In the genomic region with DNA sequence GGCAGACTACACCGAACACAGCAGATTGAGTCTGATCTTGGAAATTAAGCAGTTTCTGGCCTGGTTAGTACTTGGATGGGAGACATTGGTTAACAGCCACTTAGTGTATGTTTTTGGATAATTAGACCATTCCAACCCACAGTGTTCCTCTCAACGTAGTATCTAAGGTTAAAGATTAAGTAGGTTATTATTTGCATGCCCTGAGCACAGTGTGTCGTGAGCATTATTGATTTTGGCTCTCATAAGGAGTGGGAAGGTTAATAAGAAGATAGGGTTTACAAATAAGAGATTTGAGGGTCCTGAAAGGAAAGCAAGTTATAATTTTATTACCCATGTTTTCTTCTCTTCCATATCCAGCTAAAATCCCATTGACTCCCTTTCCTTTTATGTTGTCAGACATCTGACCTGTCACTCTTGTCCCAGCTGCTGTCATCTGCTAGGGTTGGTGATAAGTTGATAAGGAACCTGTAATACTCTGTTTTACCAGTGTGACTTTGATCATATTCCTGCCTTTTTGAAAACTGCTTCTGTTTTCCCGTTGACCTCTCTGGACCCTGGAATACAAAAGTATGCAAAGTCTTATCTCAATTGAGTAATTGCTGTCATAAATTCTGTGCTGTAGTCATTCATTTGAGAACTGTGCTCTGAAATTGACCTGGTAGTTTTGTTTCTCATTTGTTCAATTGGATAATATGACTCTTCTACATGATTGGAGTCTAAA, we compare ENCODE assay signal across 28 mouse cellular contexts. TPM values are rescaled to one million over a fixed set of nuclear protein-coding genes. Genes with fewer than 3 reads are reported as not detected.
DNase-seq lines count a peak whose midpoint lies in the region; ATAC-seq and TF ChIP-seq lines count a peak whose summit lies in the region.
"Had no signal": no experiment of that assay in that cellular context is flagged by ENCODE, and none has a peak within 500 bp of the region (broad histone marks: within the 10 kb centered on the region; RNA-seq: fewer than 3 reads in every experiment).

No protein-coding gene starts in this region.

- TF ChIP-seq CTCF in kidney, postnatal 0 days (IDR thresholded peaks at IDR 0.05; ENCODE audit: low read depth) = no peak
- TF ChIP-seq CTCF in stomach, postnatal 0 days (IDR thresholded peaks at IDR 0.05; ENCODE audit: low read depth) = no peak

- ATAC-seq in kidney, postnatal 0 days (replicated peaks; ENCODE audit: low FRiP score, low read depth) = no peak
- 0 out of 2 replicates have a peak, but pooled peaks have one; percentile 27 for ATAC-seq in stomach, embryonic 15.5 days (ENCODE audit: insufficient read depth, low FRiP score, low read depth)
- ATAC-seq in stomach, postnatal 0 days (ENCODE audit: low FRiP score, low TSS enrichment) = no peak
- ATAC-seq in intestine, embryonic 16.5 days = peak; percentile 99
- ATAC-seq in stomach, embryonic 16.5 days (ENCODE audit: insufficient read depth, low FRiP score) = 0 out of 2 replicates have a peak, but pooled peaks have one; percentile 58
- ATAC-seq: CD4-positive, CD25-positive, alpha-beta regulatory T cell, adult 4 months; forebrain, embryonic 13.5 days; forebrain, embryonic 15.5 days; Patski had no signal

- DNase-seq in kidney, postnatal 0 days (ENCODE audit: low spot score) = peak; percentile 5
- DNase-seq in kidney, adult 8-10 months = no peak
- DNase-seq in stomach, postnatal 0 days (ENCODE audit: low spot score) = no peak
- DNase-seq in forebrain, embryonic 10.5 days (ENCODE audit: extremely low spot score, low spot score) = no peak
- no peak for DNase-seq in T-cell, adult 2 months (ENCODE audit: low spot score)
- DNase-seq: adrenal gland, adult 2 months; adrenal gland, postnatal 10 days; adrenal gland, postnatal 25 days; B cell, adult 2 months; cerebellum, adult 11 months; cerebellum, adult 18-20 months; cerebellum, adult 8-10 months; cerebellum, adult 9-11 months; cerebellum, postnatal 14 days; cerebellum, postnatal 36 days; embryo, embryonic 11 days had no signal

- H3K9me3 ChIP-seq in kidney, postnatal 0 days (replicated peaks; ENCODE audit: low read length) = no peaks in the 10 kb centered on the region
- no peaks in the 10 kb centered on the region for H3K9me3 ChIP-seq in stomach, embryonic 15.5 days
- H3K9me3 ChIP-seq in stomach, postnatal 0 days (ENCODE audit: control insufficient read depth, low read length) = no peaks in the 10 kb centered on the region
- no peaks in the 10 kb centered on the region for H3K9me3 ChIP-seq in intestine, embryonic 16.5 days (ENCODE audit: control insufficient read depth, low read length)
- H3K9me3 ChIP-seq in stomach, embryonic 16.5 days (replicated peaks; ENCODE audit: control insufficient read depth, low read length) = no peaks in the 10 kb centered on the region
- no peaks in the 10 kb centered on the region for H3K9me3 ChIP-seq in forebrain, embryonic 10.5 days
- H3K9me3 ChIP-seq: embryonic facial prominence, embryonic 13.5 days; embryonic facial prominence, embryonic 15.5 days; forebrain, embryonic 13.5 days; forebrain, embryonic 15.5 days; G1E had no signal

- no peaks in the 10 kb centered on the region for H3K27me3 ChIP-seq in kidney, postnatal 0 days (ENCODE audit: insufficient read depth, low read length)
- H3K27me3 ChIP-seq in stomach, embryonic 15.5 days (replicated peaks) = no peaks in the 10 kb centered on the region
- no peaks in the 10 kb centered on the region for H3K27me3 ChIP-seq in stomach, postnatal 0 days (ENCODE audit: control insufficient read depth, insufficient read depth, low read length)
- no peaks in the 10 kb centered on the region for H3K27me3 ChIP-seq in intestine, embryonic 16.5 days (replicated peaks; ENCODE audit: control insufficient read depth, insufficient read depth, low read length)
- H3K27me3 ChIP-seq in stomach, embryonic 16.5 days (ENCODE audit: control insufficient read depth, insufficient read depth, low read length) = no peaks in the 10 kb centered on the region
- H3K27me3 ChIP-seq in forebrain, embryonic 10.5 days (ENCODE audit: poor library complexity, severe bottlenecking) = no peaks in the 10 kb centered on the region
- H3K27me3 ChIP-seq: CH12.LX; embryonic facial prominence, embryonic 13.5 days; embryonic facial prominence, embryonic 15.5 days; forebrain, embryonic 13.5 days; forebrain, embryonic 15.5 days; Patski had no signal

- 63% methylated on average over 4 of the region's 4 CpGs for WGBS in kidney, postnatal 0 days
- 63% methylated on average over 4 of the region's 4 CpGs for WGBS in stomach, embryonic 15.5 days
- whole genome bisulfite sequencing in stomach, postnatal 0 days = 65% methylated on average over 4 of the region's 4 CpGs
- 61% methylated on average over 4 of the region's 4 CpGs for WGBS in intestine, embryonic 16.5 days
- WGBS in stomach, embryonic 16.5 days = 62% methylated on average over 4 of the region's 4 CpGs
- WGBS in forebrain, embryonic 10.5 days = 84% methylated on average over 4 of the region's 4 CpGs

- H3K4me3 ChIP-seq in kidney, postnatal 0 days (replicated peaks; ENCODE audit: low read depth, low read length) = no peak overlapping the region
- no peak overlapping the region for H3K4me3 ChIP-seq in stomach, embryonic 15.5 days (replicated peaks)
- no peak overlapping the region for H3K4me3 ChIP-seq in stomach, postnatal 0 days (ENCODE audit: low read depth, low read length)
- H3K4me3 ChIP-seq in intestine, embryonic 16.5 days (ENCODE audit: low read length) = no peak overlapping the region
- H3K4me3 ChIP-seq in stomach, embryonic 16.5 days (replicated peaks; ENCODE audit: low read length) = no peak overlapping the region
- H3K4me3 ChIP-seq in forebrain, embryonic 10.5 days = no peak overlapping the region
- H3K4me3 ChIP-seq: embryonic facial prominence, embryonic 13.5 days; embryonic facial prominence, embryonic 15.5 days; erythroblast, embryonic 14.5 days; forebrain, embryonic 13.5 days; forebrain, embryonic 15.5 days had no signal

- H3K4me2 ChIP-seq in kidney, postnatal 0 days (ENCODE audit: low read length) = no peak overlapping the region
- no peak overlapping the region for H3K4me2 ChIP-seq in stomach, embryonic 15.5 days
- H3K4me2 ChIP-seq in stomach, postnatal 0 days (replicated peaks; ENCODE audit: low read depth) = no peak overlapping the region
- peak overlapping the region; percentile 20; the same call in 1 of the 2 replicates for H3K4me2 ChIP-seq in intestine, embryonic 16.5 days (ENCODE audit: low read depth, low read length)
- no peak overlapping the region for H3K4me2 ChIP-seq in stomach, embryonic 16.5 days (ENCODE audit: low read depth, low read length)
- H3K4me2 ChIP-seq: embryonic facial prominence, embryonic 13.5 days; embryonic facial prominence, embryonic 15.5 days; forebrain, embryonic 13.5 days; forebrain, embryonic 15.5 days had no signal

- H3K9ac ChIP-seq in kidney, postnatal 0 days (ENCODE audit: low read depth, low read length) = no peak overlapping the region
- no peak overlapping the region for H3K9ac ChIP-seq in stomach, embryonic 15.5 days
- no peak overlapping the region for H3K9ac ChIP-seq in stomach, postnatal 0 days (ENCODE audit: low read length)
- H3K9ac ChIP-seq in intestine, embryonic 16.5 days (ENCODE audit: low read depth, low read length) = no peak overlapping the region
- no peak overlapping the region for H3K9ac ChIP-seq in stomach, embryonic 16.5 days (ENCODE audit: low read length)
- H3K9ac ChIP-seq: embryonic facial prominence, embryonic 13.5 days; embryonic facial prominence, embryonic 15.5 days; forebrain, embryonic 13.5 days; forebrain, embryonic 15.5 days had no signal

- no peaks in the 10 kb centered on the region for H3K36me3 ChIP-seq in kidney, postnatal 0 days (ENCODE audit: insufficient read depth, low read length)
- no peaks in the 10 kb centered on the region for H3K36me3 ChIP-seq in stomach, embryonic 15.5 days
- no peaks in the 10 kb centered on the region for H3K36me3 ChIP-seq in stomach, postnatal 0 days (ENCODE audit: control insufficient read depth, insufficient read depth, low read length)
- no peaks in the 10 kb centered on the region for H3K36me3 ChIP-seq in intestine, embryonic 16.5 days (ENCODE audit: control insufficient read depth, insufficient read depth, low read length)
- H3K36me3 ChIP-seq in stomach, embryonic 16.5 days (ENCODE audit: control insufficient read depth, insufficient read depth, low read length) = no peaks in the 10 kb centered on the region
- H3K36me3 ChIP-seq in forebrain, embryonic 10.5 days (replicated peaks) = no peaks in the 10 kb centered on the region
- H3K36me3 ChIP-seq: embryonic facial prominence, embryonic 13.5 days; embryonic facial prominence, embryonic 15.5 days; forebrain, embryonic 15.5 days; G1E had no signal

- TF ChIP-seq EP300 in stomach, postnatal 0 days (optimal IDR thresholded peaks at IDR 0.05) = no peak

- H3K4me1 ChIP-seq in kidney, postnatal 0 days (replicated peaks; ENCODE audit: insufficient read depth, low read length) = no peaks in the 10 kb centered on the region
- no peaks in the 10 kb centered on the region for H3K4me1 ChIP-seq in stomach, embryonic 15.5 days
- no peaks in the 10 kb centered on the region for H3K4me1 ChIP-seq in stomach, postnatal 0 days (replicated peaks; ENCODE audit: control insufficient read depth, insufficient read depth)
- no peaks in the 10 kb centered on the region for H3K4me1 ChIP-seq in intestine, embryonic 16.5 days (ENCODE audit: control insufficient read depth, insufficient read depth, low read length)
- H3K4me1 ChIP-seq in stomach, embryonic 16.5 days (ENCODE audit: control insufficient read depth, insufficient read depth, low read length) = no peaks in the 10 kb centered on the region
- no peaks in the 10 kb centered on the region for H3K4me1 ChIP-seq in forebrain, embryonic 10.5 days
- H3K4me1 ChIP-seq: embryonic facial prominence, embryonic 13.5 days; embryonic facial prominence, embryonic 15.5 days; forebrain, embryonic 13.5 days; forebrain, embryonic 15.5 days had no signal

- no peak overlapping the region for H3K27ac ChIP-seq in kidney, postnatal 0 days
- H3K27ac ChIP-seq in stomach, embryonic 15.5 days = no peak overlapping the region
- H3K27ac ChIP-seq in stomach, postnatal 0 days (replicated peaks) = no peak overlapping the region
- peak overlapping the region; percentile 37; the same call in 1 of the 2 replicates for H3K27ac ChIP-seq in intestine, embryonic 16.5 days (ENCODE audit: low read length)
- no peak overlapping the region for H3K27ac ChIP-seq in stomach, embryonic 16.5 days (ENCODE audit: low read length)
- H3K27ac ChIP-seq in forebrain, embryonic 10.5 days = no peak overlapping the region
- H3K27ac ChIP-seq: embryonic facial prominence, embryonic 13.5 days; embryonic facial prominence, embryonic 15.5 days; forebrain, embryonic 13.5 days; forebrain, embryonic 15.5 days had no signal

RNA-seq across cellular contexts. Expression of gene Sdhaf3, which starts 41.6 kb away (rescaled TPM):
- 6.2 and 6.4 TPM in 2 replicates for polyA plus RNA-seq in kidney, postnatal 0 days (2015; fragmentation: Nextera tagmentation; extraction: Ambion mirVana)
- polyA plus RNA-seq in stomach, embryonic 15.5 days (2015; fragmentation: Nextera tagmentation; extraction: Ambion mirVana) = 4.7 and 5.7 TPM in 2 replicates
- polyA plus RNA-seq in stomach, postnatal 0 days (2015; fragmentation: Nextera tagmentation; extraction: Ambion mirVana) = 3.7 TPM in 2 replicates
- 5.4 and 6.0 TPM in 2 replicates for polyA plus RNA-seq in intestine, embryonic 16.5 days (2015; fragmentation: Nextera tagmentation; extraction: Ambion mirVana)
- 4.5 and 5.1 TPM in 2 replicates for polyA plus RNA-seq in stomach, embryonic 16.5 days (2015; fragmentation: Nextera tagmentation; extraction: Ambion mirVana)
- polyA plus RNA-seq in forebrain, embryonic 10.5 days (2016; fragmentation: Nextera tagmentation; extraction: Ambion mirVana) = 6.4 and 7.2 TPM in 2 replicates

Comparison
In these comparisons a context has a peak if more than half of its experiments do, and no peak if none do; other contexts are left out.
1. ATAC-seq: peak in stomach, embryonic 15.5 days (single experiment), intestine, embryonic 16.5 days (single experiment) and stomach, embryonic 16.5 days (single experiment); none in kidney, postnatal 0 days (single experiment) and stomach, postnatal 0 days (single experiment).